Mouse (Mus musculus): Measurements from ENCODE around the gene St6galnac3.

St6galnac3 gene

GRCm38 (mm10) chr3:153282123-153282765, 442.7 kb downstream of the St6galnac3 start:
- DNase-seq (ENCODE audit: low spot score): no peak

GRCm38 (mm10) chr3:153278249-153278648, 446.7 kb downstream of the St6galnac3 start:
- no peak for DNase-seq (ENCODE audit: low spot score)

- peak; percentile 79 for DNase-seq (ENCODE audit: low spot score)
These were observed 447.5 kb downstream of the St6galnac3 start for GRCm38 (mm10) chr3:153277389-153277999.

- no peak for DNase-seq (ENCODE audit: low spot score)
These were observed 448.1 kb downstream of the St6galnac3 start for GRCm38 (mm10) chr3:153276830-153277388.

- no peak for DNase-seq (ENCODE audit: low spot score)
These were observed 448.7 kb downstream of the St6galnac3 start for GRCm38 (mm10) chr3:153276101-153276829.

GRCm38 (mm10) chr3:153272241-153272640, 452.7 kb downstream of the St6galnac3 start:
- DNase-seq (ENCODE audit: low spot score): no peak

GRCm38 (mm10) chr3:153267397-153267796, 457.6 kb downstream of the St6galnac3 start:
- peak; percentile 62 for DNase-seq (ENCODE audit: low spot score)

- DNase-seq (ENCODE audit: low spot score): no peak
These were observed 463.0 kb downstream of the St6galnac3 start for GRCm38 (mm10) chr3:153261985-153262384.

- no peak for DNase-seq (ENCODE audit: low spot score)
These were observed 464.6 kb downstream of the St6galnac3 start for GRCm38 (mm10) chr3:153260225-153260933.

GRCm38 (mm10) chr3:153255910-153256309, 469.1 kb downstream of the St6galnac3 start:
- DNase-seq (ENCODE audit: low spot score): no peak

- no peak for DNase-seq (ENCODE audit: low spot score)
These were observed 473.3 kb downstream of the St6galnac3 start for GRCm38 (mm10) chr3:153251653-153252052.

- DNase-seq (ENCODE audit: low spot score): peak; percentile 90
These were observed 474.2 kb downstream of the St6galnac3 start for GRCm38 (mm10) chr3:153250598-153251257.

- no peak for DNase-seq (ENCODE audit: low spot score)
These were observed 476.1 kb downstream of the St6galnac3 start for GRCm38 (mm10) chr3:153248866-153249265.

- DNase-seq (ENCODE audit: low spot score): peak; percentile 27
These were observed 476.9 kb downstream of the St6galnac3 start for GRCm38 (mm10) chr3:153248029-153248428.

GRCm38 (mm10) chr3:153242524-153242923, 482.4 kb downstream of the St6galnac3 start:
- peak; percentile 39 for DNase-seq (ENCODE audit: low spot score)

- DNase-seq (ENCODE audit: low spot score): no peak
These were observed 483.8 kb downstream of the St6galnac3 start for GRCm38 (mm10) chr3:153241134-153241533.

- DNase-seq (ENCODE audit: low spot score): no peak
These were observed 484.6 kb downstream of the St6galnac3 start for GRCm38 (mm10) chr3:153240366-153240765.

- no peak for DNase-seq (ENCODE audit: low spot score)
These were observed 486.6 kb downstream of the St6galnac3 start for GRCm38 (mm10) chr3:153238381-153238780.

GRCm38 (mm10) chr3:153236262-153236661, 488.7 kb downstream of the St6galnac3 start:
- no peak for DNase-seq (ENCODE audit: low spot score)

GRCm38 (mm10) chr3:153222611-153223402, 502.2 kb downstream of the St6galnac3 start:
- no peak for DNase-seq (ENCODE audit: low spot score)

GRCm38 (mm10) chr3:153219391-153219790, 505.6 kb downstream of the St6galnac3 start:
- DNase-seq (ENCODE audit: low spot score): no peak
